Mouse (Mus musculus): ENCODE results near the gene Lin7a. TPM values are rescaled to one million over a fixed set of nuclear protein-coding genes. Genes with fewer than 3 reads are reported as not detected.

The Lin7a gene
- total and polyA plus RNA-seq, 2 experiments from 2014 or later = 16.0 to 26.3 TPM

DNA sequence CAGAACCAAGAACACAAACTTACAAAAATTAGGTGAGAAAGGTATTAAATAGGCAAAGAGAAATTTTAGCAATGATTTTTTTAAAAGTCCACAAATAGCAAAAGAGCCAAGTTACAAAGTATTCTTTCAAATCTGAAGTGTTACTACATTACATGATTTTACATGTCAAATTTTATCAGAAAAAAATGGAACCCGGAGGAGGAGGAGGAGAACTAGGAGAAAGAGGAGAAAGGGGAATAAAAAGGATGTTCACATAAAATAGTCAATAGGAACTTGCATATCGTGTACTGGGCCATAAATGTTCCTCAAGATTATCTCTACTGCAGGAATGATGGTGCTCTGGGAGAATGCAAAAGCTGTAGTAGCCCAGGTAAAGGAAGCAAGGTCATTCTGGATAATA lies 34.4 kb upstream of the Lin7a start:
- no peak for ATAC-seq

GRCm38 (mm10) chr10:107237736-107238135 lies 33.8 kb upstream of the Lin7a start:
- no peak for TF ChIP-seq CTCF (IDR thresholded peaks at IDR 0.05; ENCODE audit: low read depth)
- Histone ChIP-seq H3K27me3 (ENCODE audit: insufficient read depth, low read length) (no peaks in the 10 kb centered on the region), H3K4me2 (ENCODE audit: low read depth) (no peak overlapping the region), H3K4me1 (ENCODE audit: insufficient read depth) (no peaks in the 10 kb centered on the region), H3K9ac (no peak overlapping the region), H3K4me3 (ENCODE audit: low read depth, low read length) (no peak overlapping the region), H3K36me3 (ENCODE audit: insufficient read depth) (no peaks in the 10 kb centered on the region), H3K27ac (ENCODE audit: low read depth, low read length) (no peak overlapping the region), H3K9me3 (ENCODE audit: low read length) (no peaks in the 10 kb centered on the region)
- WGBS = 100% methylated on average over 1 of the region's 1 CpGs
- DNase-seq = no peak
- ATAC-seq = no peak

More for the DNA sequence above, 34.4 kb upstream of the Lin7a start:
- no peaks in the 10 kb centered on the region for H3K27me3 ChIP-seq (ENCODE audit: insufficient read depth, low read length)
- H3K36me3 ChIP-seq (ENCODE audit: insufficient read depth) = no peaks in the 10 kb centered on the region
- no peak overlapping the region for H3K27ac ChIP-seq (ENCODE audit: low read depth, low read length)
- WGBS = 86% methylated on average over 2 of the region's 2 CpGs
- TF ChIP-seq CTCF (IDR thresholded peaks at IDR 0.05; ENCODE audit: low read depth) = no peak
- no peak overlapping the region for H3K9ac ChIP-seq
- no peak overlapping the region for H3K4me2 ChIP-seq (ENCODE audit: low read depth)
- no peaks in the 10 kb centered on the region for H3K4me1 ChIP-seq (ENCODE audit: insufficient read depth)
- no peaks in the 10 kb centered on the region for H3K9me3 ChIP-seq (ENCODE audit: low read length)
- H3K4me3 ChIP-seq (ENCODE audit: low read depth, low read length) = no peak overlapping the region
- DNase-seq = no peak

DNA sequence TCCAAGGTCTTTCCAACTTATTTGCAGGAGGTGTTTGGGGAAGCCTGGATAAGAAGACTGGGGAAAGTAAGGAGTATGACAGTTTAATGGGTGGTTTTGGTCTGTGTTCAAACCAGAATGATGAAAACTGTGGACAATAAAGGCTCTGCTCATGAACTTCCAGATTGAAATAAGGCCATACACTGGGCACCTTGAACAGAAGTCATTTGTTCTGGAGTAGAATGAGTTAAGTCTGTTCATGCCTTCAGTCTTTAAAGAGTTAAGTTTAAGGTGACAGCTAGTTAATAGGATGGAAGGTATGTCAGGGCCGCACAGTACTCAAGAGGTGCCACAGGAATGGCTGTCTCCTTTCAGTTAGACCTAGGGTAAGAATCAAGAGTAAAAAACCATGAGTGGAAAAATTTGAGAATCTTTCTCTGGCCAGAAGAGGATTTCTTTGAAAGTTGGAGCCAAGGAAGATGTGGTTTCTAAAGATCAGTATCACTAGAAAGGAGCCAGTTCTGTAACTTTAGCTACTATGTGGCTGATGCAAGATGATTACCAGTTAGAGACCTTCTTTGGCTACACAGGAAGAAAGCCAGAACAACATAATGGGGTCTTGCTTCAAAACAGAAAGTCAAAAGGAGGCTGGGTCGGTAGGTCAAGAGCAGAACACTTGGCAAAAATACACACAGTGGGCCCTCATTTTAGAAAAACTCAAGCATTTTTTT lies 33.2 kb upstream of the Lin7a start:
- Histone ChIP-seq H3K27ac (ENCODE audit: low read depth, low read length) (no peak overlapping the region), H3K4me3 (ENCODE audit: low read depth, low read length) (no peak overlapping the region), H3K36me3 (ENCODE audit: insufficient read depth) (no peaks in the 10 kb centered on the region), H3K4me2 (ENCODE audit: low read depth) (no peak overlapping the region), H3K9me3 (ENCODE audit: low read length) (no peaks in the 10 kb centered on the region), H3K9ac (no peak overlapping the region), H3K27me3 (ENCODE audit: insufficient read depth, low read length) (no peaks in the 10 kb centered on the region), H3K4me1 (ENCODE audit: insufficient read depth) (no peaks in the 10 kb centered on the region)
- no peak for ATAC-seq
- no peak for TF ChIP-seq CTCF (IDR thresholded peaks at IDR 0.05; ENCODE audit: low read depth)
- 81% methylated on average over 2 of the region's 2 CpGs for WGBS
- DNase-seq = no peak

GRCm38 (mm10) chr10:107238861-107239435 lies 32.5 kb upstream of the Lin7a start:
- DNase-seq = no peak
- H3K9me3 ChIP-seq (ENCODE audit: low read length) = no peaks in the 10 kb centered on the region
- no peak overlapping the region for H3K27ac ChIP-seq (ENCODE audit: low read depth, low read length)
- 85% methylated on average over 3 of the region's 3 CpGs for WGBS
- ATAC-seq = no peak
- H3K27me3 ChIP-seq (ENCODE audit: insufficient read depth, low read length) = no peaks in the 10 kb centered on the region
- H3K4me3 ChIP-seq (ENCODE audit: low read depth, low read length) = no peak overlapping the region
- no peaks in the 10 kb centered on the region for H3K36me3 ChIP-seq (ENCODE audit: insufficient read depth)
- no peak for TF ChIP-seq CTCF (IDR thresholded peaks at IDR 0.05; ENCODE audit: low read depth)
- H3K4me1 ChIP-seq (ENCODE audit: insufficient read depth) = no peaks in the 10 kb centered on the region
- no peak overlapping the region for H3K9ac ChIP-seq
- no peak overlapping the region for H3K4me2 ChIP-seq (ENCODE audit: low read depth)

- Histone ChIP-seq H3K27me3 (ENCODE audit: insufficient read depth, low read length) (no peaks in the 10 kb centered on the region), H3K9ac (no peak overlapping the region), H3K4me2 (ENCODE audit: low read depth) (no peak overlapping the region), H3K36me3 (ENCODE audit: insufficient read depth) (no peaks in the 10 kb centered on the region), H3K27ac (ENCODE audit: low read depth, low read length) (no peak overlapping the region), H3K9me3 (ENCODE audit: low read length) (no peaks in the 10 kb centered on the region), H3K4me1 (ENCODE audit: insufficient read depth) (no peaks in the 10 kb centered on the region), H3K4me3 (ENCODE audit: low read depth, low read length) (no peak overlapping the region)
- 90% methylated on average over 2 of the region's 2 CpGs for WGBS
- DNase-seq (no peak), ATAC-seq (no peak)
- no peak for TF ChIP-seq CTCF (IDR thresholded peaks at IDR 0.05; ENCODE audit: low read depth)
Measured at GRCm38 (mm10) chr10:107239651-107240330, 31.7 kb upstream of the Lin7a start.

- Histone ChIP-seq H3K9ac (no peak overlapping the region), H3K27me3 (ENCODE audit: insufficient read depth, low read length) (no peaks in the 10 kb centered on the region), H3K4me1 (ENCODE audit: insufficient read depth) (no peaks in the 10 kb centered on the region), H3K4me2 (ENCODE audit: low read depth) (no peak overlapping the region), H3K9me3 (ENCODE audit: low read length) (no peaks in the 10 kb centered on the region), H3K4me3 (ENCODE audit: low read depth, low read length) (no peak overlapping the region), H3K27ac (ENCODE audit: low read depth, low read length) (no peak overlapping the region), H3K36me3 (ENCODE audit: insufficient read depth) (no peaks in the 10 kb centered on the region)
- TF ChIP-seq CTCF (IDR thresholded peaks at IDR 0.05; ENCODE audit: low read depth) = no peak
- no peak for DNase-seq
- 86% methylated on average over 1 of the region's 1 CpGs for WGBS
- ATAC-seq = no peak
Measured at GRCm38 (mm10) chr10:107240446-107240845, 31.0 kb upstream of the Lin7a start.

GRCm38 (mm10) chr10:107240986-107241385 lies 30.5 kb upstream of the Lin7a start:
- no peak overlapping the region for H3K9ac ChIP-seq
- ATAC-seq = no peak
- no peak for TF ChIP-seq CTCF (IDR thresholded peaks at IDR 0.05; ENCODE audit: low read depth)

More at GRCm38 (mm10) chr10:107240986-107241385, 30.5 kb upstream of the Lin7a start:
- no peaks in the 10 kb centered on the region for H3K9me3 ChIP-seq (ENCODE audit: low read length)
- no peaks in the 10 kb centered on the region for H3K36me3 ChIP-seq (ENCODE audit: insufficient read depth)
- no peak overlapping the region for H3K4me2 ChIP-seq (ENCODE audit: low read depth)
- H3K27me3 ChIP-seq (ENCODE audit: insufficient read depth, low read length) = no peaks in the 10 kb centered on the region
- H3K4me3 ChIP-seq (ENCODE audit: low read depth, low read length) = no peak overlapping the region
- 88% methylated on average over 3 of the region's 3 CpGs for WGBS
- H3K27ac ChIP-seq (ENCODE audit: low read depth, low read length) = no peak overlapping the region
- H3K4me1 ChIP-seq (ENCODE audit: insufficient read depth) = no peaks in the 10 kb centered on the region
- no peak for DNase-seq
